Mouse (Mus musculus): ENCODE data around the gene Polr2g. TPM values are rescaled to one million over a fixed set of nuclear protein-coding genes. Genes with fewer than 3 reads are reported as not detected.

Gene Polr2g
- polyA plus RNA-seq (2017; shearing (Covaris generic)), result 194 TPM

GRCm38 (mm10) chr19:8798264-8798946, at the start of gene Polr2g:
Gene Polr2g (minus strand): TSS chr19:8798577.

GRCm38 (mm10) chr19:8839103-8839907, 40.9 kb upstream of the Polr2g start, which contains the start of gene Gng3:
Gene Gng3 (minus strand): TSS chr19:8839194.

GRCm38 (mm10) chr19:8837251-8837791, 38.9 kb upstream of the Polr2g start, which contains the start of gene Bscl2:
Gene Bscl2 (plus strand): TSS chr19:8837467.

GRCm38 (mm10) chr19:8829660-8830059, 31.3 kb upstream of the Polr2g start, which contains the start of gene AC129217.1:
Gene AC129217.1 (plus strand): TSS chr19:8829773.

GRCm38 (mm10) chr19:8819596-8820423, 21.4 kb upstream of the Polr2g start, which contains the start of gene Hnrnpul2:
Gene Hnrnpul2 (plus strand): TSS chr19:8820010.

GRCm38 (mm10) chr19:8818801-8819595, 20.6 kb upstream of the Polr2g start, which contains the start of gene Ttc9c:
Gene Ttc9c (minus strand): TSS chr19:8819333.

GRCm38 (mm10) chr19:8802130-8802821, 3.9 kb upstream of the Polr2g start, which contains the start of gene Zbtb3:
Gene Zbtb3 (plus strand): TSS chr19:8802555.

GRCm38 (mm10) chr19:8786008-8786781, 12.2 kb downstream of the Polr2g start, which contains the start of gene Taf6l:
Gene Taf6l (minus strand): TSS chr19:8786417.

GRCm38 (mm10) chr19:8774086-8774835, 24.1 kb downstream of the Polr2g start, which contains the start of gene Tmem179b:
Gene Tmem179b (minus strand): TSS chr19:8774467.

GRCm38 (mm10) chr19:8770567-8771270, 27.7 kb downstream of the Polr2g start, which contains the start of gene Tmem223:
Gene Tmem223 (plus strand): TSS chr19:8770996.

GRCm38 (mm10) chr19:8756635-8757387, 41.6 kb downstream of the Polr2g start, which contains the start of gene Nxf1:
Gene Nxf1 (plus strand): TSS chr19:8757073.

Other genes with a start within 250 kb of the Polr2g start
- gene Slc22a8, start 207.3 kb downstream of the Polr2g start, polyA plus RNA-seq (2017; shearing (Covaris generic)), result not detected
- not detected for gene Slc22a6, start 180.5 kb downstream of the Polr2g start, polyA plus RNA-seq (2017; shearing (Covaris generic))
- gene Chrm1, start 134.8 kb downstream of the Polr2g start, polyA plus RNA-seq (2017; shearing (Covaris generic)), result not detected
- 89.7 TPM for gene Slc3a2, start 75.2 kb downstream of the Polr2g start, polyA plus RNA-seq (2017; shearing (Covaris generic))
- 107 TPM for gene Wdr74, start 62.8 kb downstream of the Polr2g start, polyA plus RNA-seq (2017; shearing (Covaris generic))
- 1.3 TPM for gene 1700092M07Rik, start 57.9 kb downstream of the Polr2g start, polyA plus RNA-seq (2017; shearing (Covaris generic))
- gene Stx5a, start 57.2 kb downstream of the Polr2g start, polyA plus RNA-seq (2017; shearing (Covaris generic)), result 183 TPM
- 267 TPM for gene Nxf1, start 41.5 kb downstream of the Polr2g start, polyA plus RNA-seq (2017; shearing (Covaris generic))
- gene Tmem223, start 27.6 kb downstream of the Polr2g start, polyA plus RNA-seq (2017; shearing (Covaris generic)), result 114 TPM
- 189 TPM for gene Tmem179b, start 24.1 kb downstream of the Polr2g start, polyA plus RNA-seq (2017; shearing (Covaris generic))
- gene Taf6l, start 12.2 kb downstream of the Polr2g start, polyA plus RNA-seq (2017; shearing (Covaris generic)), result 4.1 TPM
- gene Zbtb3, start 4.0 kb upstream of the Polr2g start, polyA plus RNA-seq (2017; shearing (Covaris generic)), result 4.8 TPM
- gene Ttc9c, start 20.8 kb upstream of the Polr2g start, polyA plus RNA-seq (2017; shearing (Covaris generic)), result 52.7 TPM
- gene Hnrnpul2, start 21.4 kb upstream of the Polr2g start, polyA plus RNA-seq (2017; shearing (Covaris generic)), result 5.2 TPM
- not detected for gene AC129217.1, start 31.2 kb upstream of the Polr2g start, polyA plus RNA-seq (2017; shearing (Covaris generic))
- 120 TPM for gene Bscl2, start 38.9 kb upstream of the Polr2g start, polyA plus RNA-seq (2017; shearing (Covaris generic))
- 0.36 TPM for gene Gng3, start 40.6 kb upstream of the Polr2g start, polyA plus RNA-seq (2017; shearing (Covaris generic))
- 0.11 TPM for gene Lrrn4cl, start 52.2 kb upstream of the Polr2g start, polyA plus RNA-seq (2017; shearing (Covaris generic))
- 163 TPM for gene Ubxn1, start 72.9 kb upstream of the Polr2g start, polyA plus RNA-seq (2017; shearing (Covaris generic))
- 103 TPM for gene Uqcc3, start 82.3 kb upstream of the Polr2g start, polyA plus RNA-seq (2017; shearing (Covaris generic))
- 88.4 TPM for gene Lbhd1, start 85.2 kb upstream of the Polr2g start, polyA plus RNA-seq (2017; shearing (Covaris generic))
- gene Gm49403, start 85.4 kb upstream of the Polr2g start, polyA plus RNA-seq (2017; shearing (Covaris generic)), result not detected
- gene 1810009A15Rik, start 90.3 kb upstream of the Polr2g start, polyA plus RNA-seq (2017; shearing (Covaris generic)), result 66.5 TPM
- not detected for gene Gm49416, start 90.3 kb upstream of the Polr2g start, polyA plus RNA-seq (2017; shearing (Covaris generic))
- 38.9 TPM for gene Ints5, start 94.4 kb upstream of the Polr2g start, polyA plus RNA-seq (2017; shearing (Covaris generic))
- gene Ganab, start 99.5 kb upstream of the Polr2g start, polyA plus RNA-seq (2017; shearing (Covaris generic)), result 138 TPM
- 27.6 TPM for gene B3gat3, start 121.8 kb upstream of the Polr2g start, polyA plus RNA-seq (2017; shearing (Covaris generic))
- 10.9 TPM for gene Rom1, start 130.8 kb upstream of the Polr2g start, polyA plus RNA-seq (2017; shearing (Covaris generic))
- 59.8 TPM for gene Eml3, start 131.0 kb upstream of the Polr2g start, polyA plus RNA-seq (2017; shearing (Covaris generic))
- 130 TPM for gene Mta2, start 143.3 kb upstream of the Polr2g start, polyA plus RNA-seq (2017; shearing (Covaris generic))
- gene Tut1, start 155.3 kb upstream of the Polr2g start, polyA plus RNA-seq (2017; shearing (Covaris generic)), result 49.0 TPM
- 342 TPM for gene Eef1g, start 168.5 kb upstream of the Polr2g start, polyA plus RNA-seq (2017; shearing (Covaris generic))
- gene Ahnak, start 190.7 kb upstream of the Polr2g start, polyA plus RNA-seq (2017; shearing (Covaris generic)), result 81.5 TPM